Mouse (Mus musculus) liver (tissue): ENCODE results near the gene Olfr63.
"Not testable (repeated sequence)": the region's sequence is repeated elsewhere in the genome, so short reads cannot be mapped to it uniquely, and the experiment has no call there.

ENCODE experiments used
- DNase-seq: peaks from one replicate; pipeline ENCODE4 v3.0.0-alpha.2; 2020; ENCODE audit warnings: mixed read lengths

The Olfr63 gene

GRCm38 (mm10) chr17:33264376-33264775 is at the start of gene Olfr63:
Gene Olfr63, plus strand, starts transcription at chr17:33264676.
- DNase-seq, result no peak

GRCm38 (mm10) chr17:33221590-33221989 is 42.9 kb upstream of the Olfr63 start, which contains the start of gene Olfr1564:
Gene Olfr1564, minus strand, starts transcription at chr17:33221690.
- no peak for DNase-seq

GRCm38 (mm10) chr17:33236646-33237045 is 27.8 kb upstream of the Olfr63 start:
- DNase-seq, result not testable (repeated sequence)

GRCm38 (mm10) chr17:33254530-33255318 is 9.8 kb upstream of the Olfr63 start, which contains the start of gene Zfp955a:
Gene Zfp955a, minus strand, starts transcription at chr17:33255145.
- DNase-seq, result not testable (repeated sequence)

- DNase-seq, result not testable (repeated sequence)
Measured at GRCm38 (mm10) chr17:33255319-33255657, 9.2 kb upstream of the Olfr63 start.

GRCm38 (mm10) chr17:33268907-33269306 is 4.4 kb downstream of the Olfr63 start:
- no peak for DNase-seq

GRCm38 (mm10) chr17:33289039-33289875 is 24.8 kb downstream of the Olfr63 start, which contains the start of gene Zfp955b:
Gene Zfp955b, plus strand, starts transcription at chr17:33289544.
- not testable (repeated sequence) for DNase-seq

- not testable (repeated sequence) for DNase-seq
Measured at GRCm38 (mm10) chr17:33289876-33290149, 25.3 kb downstream of the Olfr63 start.
